Mouse (Mus musculus): Measurements from ENCODE around the gene Gm49380.

Gm49380 gene

GRCm38 (mm10) chr9:44087761-44088455, 25.4 kb downstream of the Gm49380 start:
- DNase-seq, result peak; percentile 60 to 68

- peak; percentile 36 to 50 for DNase-seq
Observed at GRCm38 (mm10) chr9:44086960-44087359, 26.3 kb downstream of the Gm49380 start.

GRCm38 (mm10) chr9:44085741-44086665, 27.3 kb downstream of the Gm49380 start:
- peak; percentile 93 to 96 for DNase-seq

GRCm38 (mm10) chr9:44085276-44085675, 28.0 kb downstream of the Gm49380 start:
- DNase-seq, result peak; percentile 49 to 56

- DNase-seq, result peak; percentile 98 to 99
Observed at GRCm38 (mm10) chr9:44084659-44085229, 28.6 kb downstream of the Gm49380 start.

- no peak for DNase-seq
Observed at GRCm38 (mm10) chr9:44084236-44084635, 29.1 kb downstream of the Gm49380 start.

- DNase-seq, result peak; percentile 53 to 57
Observed at GRCm38 (mm10) chr9:44083392-44084121, 29.7 kb downstream of the Gm49380 start.

GRCm38 (mm10) chr9:44082266-44082665, 31.0 kb downstream of the Gm49380 start:
- peak in 1 of 2 experiments; percentile 1 for DNase-seq

- DNase-seq, result no peak
Observed at GRCm38 (mm10) chr9:44081581-44081980, 31.7 kb downstream of the Gm49380 start.

GRCm38 (mm10) chr9:44080953-44081352, 32.3 kb downstream of the Gm49380 start:
- peak; percentile 20 to 47 for DNase-seq

GRCm38 (mm10) chr9:44079997-44080780, 33.1 kb downstream of the Gm49380 start:
- peak; percentile 20 to 21 for DNase-seq

GRCm38 (mm10) chr9:44078955-44079756, 34.1 kb downstream of the Gm49380 start:
- peak; percentile 94 to 95 for DNase-seq

GRCm38 (mm10) chr9:44078136-44078797, 35.0 kb downstream of the Gm49380 start:
- DNase-seq, result no peak

GRCm38 (mm10) chr9:44077266-44077910, 35.9 kb downstream of the Gm49380 start:
- peak; percentile 24 to 25 for DNase-seq

- DNase-seq, result peak; percentile 65 to 80
Observed at GRCm38 (mm10) chr9:44076764-44077120, 36.6 kb downstream of the Gm49380 start.

- DNase-seq, result peak in 1 of 2 experiments; percentile 30
Observed at GRCm38 (mm10) chr9:44075996-44076763, 37.1 kb downstream of the Gm49380 start.

GRCm38 (mm10) chr9:44075276-44075995, 37.9 kb downstream of the Gm49380 start:
- DNase-seq, result peak; percentile 34 to 67
